Mouse (Mus musculus) right cerebral cortex, postnatal 36 days (tissue): ENCODE measurements around the gene Gm9736.
"Not testable (repeated sequence)": the region's sequence is repeated elsewhere in the genome, so short reads cannot be mapped to it uniquely, and the experiment has no call there.

Source experiments
- DNase-seq, 2 experiments: peaks; one replicate each; pipeline ENCODE4 v3.0.0; 2022; ENCODE audit warnings: low spot score in 2 of 2, mixed read lengths in 1 of 2

Gene Gm9736

DNA sequence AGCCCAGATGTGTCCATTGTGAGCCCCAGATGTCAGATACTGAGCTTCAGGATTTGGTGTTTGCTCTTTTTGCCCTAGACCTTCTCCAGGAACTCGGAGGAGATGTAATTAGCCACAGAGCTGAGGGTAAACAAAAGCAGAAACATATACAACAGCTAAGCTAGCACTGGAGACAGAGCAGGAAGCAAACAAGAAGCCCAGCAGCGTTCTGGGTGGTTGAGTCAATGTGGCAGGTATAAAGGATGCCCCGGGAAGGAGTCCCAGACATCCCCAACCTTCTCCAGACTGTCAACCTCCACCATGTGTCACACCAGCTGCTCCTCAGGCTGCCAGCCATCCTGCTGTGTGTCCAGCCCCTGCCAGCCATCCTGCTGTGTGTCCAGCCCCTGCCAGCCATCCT is 25.0 kb downstream of the Gm9736 start, which contains the start of gene Gm10100:
Gm10100 (plus strand) TSS at position 301 of the 400 bp plus-strand sequence.
- DNase-seq = no peak

DNA sequence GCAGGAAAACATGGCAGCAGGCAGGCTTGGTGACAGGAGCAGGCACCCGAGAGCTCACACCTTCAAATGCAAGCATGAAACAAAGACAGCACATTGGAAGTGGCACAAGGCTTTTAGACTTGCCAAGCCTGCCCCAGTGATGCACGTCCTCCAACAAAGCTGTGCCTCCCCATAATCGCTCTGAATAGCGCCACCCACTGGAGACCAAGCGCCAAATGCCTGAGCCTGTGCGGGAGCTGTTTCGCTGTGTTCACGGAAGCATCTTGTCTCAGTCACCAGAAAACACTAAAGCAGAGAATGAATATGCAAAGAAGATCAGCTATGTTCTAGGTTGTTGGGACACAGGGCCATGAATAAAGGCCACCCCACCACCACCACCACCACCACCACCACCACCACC is 26.3 kb downstream of the Gm9736 start:
- DNase-seq = no peak

GRCm38 (mm10) chr10:77720299-77720698 is 30.9 kb downstream of the Gm9736 start, which contains the start of gene Krtap12-1:
TSS of gene Krtap12-1 (plus strand) at chr10:77720599.
- DNase-seq = not testable (repeated sequence)

DNA sequence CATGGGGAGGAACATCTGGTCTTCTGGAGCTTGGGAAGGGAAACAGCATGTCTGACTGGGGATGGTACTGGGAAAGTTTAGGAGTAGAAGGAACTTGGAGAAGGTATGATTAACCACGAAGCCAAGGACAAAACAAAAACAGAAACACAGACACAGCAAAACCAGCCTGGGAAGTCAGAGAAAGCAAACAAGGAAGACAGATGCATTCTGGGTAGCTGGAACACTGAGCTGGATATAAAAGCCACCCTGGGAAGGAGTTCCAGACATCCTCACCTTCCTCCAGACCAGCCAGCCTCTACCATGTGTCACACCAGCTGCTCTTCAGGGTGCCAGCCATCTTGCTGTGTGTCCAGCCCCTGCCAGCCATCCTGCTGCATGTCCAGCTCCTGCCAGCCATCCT is 35.6 kb downstream of the Gm9736 start, which contains the start of gene Gm10142:
Gm10142 (plus strand) TSS at position 301 of the 400 bp plus-strand sequence.
- DNase-seq = no peak

DNA sequence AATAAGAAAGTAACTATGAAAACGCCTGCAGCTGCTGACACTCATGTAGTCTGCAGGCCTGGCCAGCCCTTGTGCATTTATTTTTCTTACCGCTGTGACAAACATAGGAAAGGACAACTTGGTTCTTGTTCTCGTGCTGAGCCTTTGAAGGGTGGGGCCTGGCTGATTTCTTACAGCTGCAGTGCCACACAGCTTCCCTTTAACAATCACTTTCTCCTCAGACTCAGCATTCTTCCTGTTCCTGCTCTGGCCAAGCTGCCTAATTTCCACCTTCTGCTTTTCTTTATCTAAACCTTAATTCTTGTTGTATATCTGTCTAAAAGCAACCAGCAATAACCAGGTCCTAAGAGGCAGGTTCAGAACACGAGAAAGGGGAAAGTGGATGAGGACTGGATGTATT is 37.4 kb downstream of the Gm9736 start:
- DNase-seq = no peak

GRCm38 (mm10) chr10:77711157-77711556 is 40.0 kb downstream of the Gm9736 start, which contains the start of gene Gm10024:
TSS of gene Gm10024 (plus strand) at chr10:77711457.
- not testable (repeated sequence) for DNase-seq

DNA sequence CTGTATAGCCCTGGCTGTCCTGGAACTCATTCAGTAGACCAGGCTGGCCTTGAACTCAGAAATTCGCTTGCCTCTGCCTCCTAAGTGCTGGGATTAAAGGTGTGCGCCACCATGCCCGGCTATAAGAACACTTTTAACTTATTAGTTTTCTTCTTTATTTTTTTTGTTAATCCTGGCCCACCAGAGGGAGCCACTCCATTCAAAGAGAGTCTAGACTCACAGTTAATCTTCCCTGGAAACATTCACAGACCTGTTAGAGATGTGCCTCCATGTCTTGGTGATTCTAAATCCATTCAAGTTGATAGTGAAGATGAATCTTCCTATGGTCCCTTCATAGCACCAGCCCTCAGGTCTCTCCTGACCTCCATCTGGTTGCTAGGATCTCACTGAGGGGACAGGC is 41.3 kb downstream of the Gm9736 start:
- no peak for DNase-seq

GRCm38 (mm10) chr10:77706326-77706725 is 44.8 kb downstream of the Gm9736 start, which contains the start of gene Gm10272:
TSS of gene Gm10272 (plus strand) at chr10:77706626.
- DNase-seq = no peak
